Mouse (Mus musculus) ES-E14 (cell line): Measurements from ENCODE around the gene Grm5.

Experiments
- HCFC1 ChIP-seq: IDR thresholded peaks from 2 replicates; pipeline ENCODE4 v1.6.1; 2012; ENCODE audit warnings: low read length, inconsistent platforms, borderline replicate concordance; ENCODE audit not compliant: insufficient read depth
- ZNF384 ChIP-seq: IDR thresholded peaks from 2 replicates; pipeline ENCODE4 v1.6.1; 2012; ENCODE audit warnings: low read depth, low read length, inconsistent platforms

- TF ChIP-seq HCFC1, result no peak
- TF ChIP-seq ZNF384, result no peak
Measured at GRCm38 (mm10) chr7:87973216-87973615, 389.2 kb downstream of the Grm5 start.
